Mouse (Mus musculus) layer of hippocampus, postnatal 36 days (tissue): ENCODE data around the gene Dnah12. TPM values are rescaled to one million over a fixed set of nuclear protein-coding genes. Genes with fewer than 3 reads are reported as not detected.
"Not testable (repeated sequence)": the region's sequence is repeated elsewhere in the genome, so short reads cannot be mapped to it uniquely, and the experiment has no call there.

Experiments
- DNase-seq, 2 experiments: peaks; one replicate each; pipeline ENCODE4 v3.0.0; 2022
- microRNA-seq, 2 experiments: library from miRNA; unstranded; fragments of <30 nt; microRNA quantifications; one replicate each; pipeline ENCODE4 v1.2.0; 2021
- total RNA-seq, 2 experiments: library from RNA; stranded (reverse); gene quantifications; 2 replicates each; pipeline ENCODE4 v1.2.3; 2021

Dnah12 gene
- total RNA-seq, 2 experiments from 2014 or later, result 0.20 to 0.30 TPM

DNA sequence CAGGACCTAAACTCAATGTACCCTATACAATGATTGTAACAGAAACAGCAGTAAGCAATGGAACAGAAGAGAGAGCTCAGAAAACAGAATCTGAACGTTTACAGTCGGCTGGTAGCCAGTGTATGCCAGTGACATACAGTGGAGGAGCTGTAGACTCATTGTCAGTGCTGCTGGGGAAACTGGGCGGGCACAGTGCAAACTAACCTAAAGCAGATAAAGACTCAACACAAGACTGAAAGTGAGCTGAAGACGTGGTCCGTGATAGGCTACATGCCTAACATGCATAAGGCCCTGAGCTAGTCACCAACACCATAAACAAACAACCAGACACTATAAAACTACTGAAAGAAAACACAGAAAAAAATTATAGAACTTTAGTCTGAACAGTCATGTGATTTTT, 188.6 kb downstream of the Dnah12 start:
- DNase-seq, result no peak

DNA sequence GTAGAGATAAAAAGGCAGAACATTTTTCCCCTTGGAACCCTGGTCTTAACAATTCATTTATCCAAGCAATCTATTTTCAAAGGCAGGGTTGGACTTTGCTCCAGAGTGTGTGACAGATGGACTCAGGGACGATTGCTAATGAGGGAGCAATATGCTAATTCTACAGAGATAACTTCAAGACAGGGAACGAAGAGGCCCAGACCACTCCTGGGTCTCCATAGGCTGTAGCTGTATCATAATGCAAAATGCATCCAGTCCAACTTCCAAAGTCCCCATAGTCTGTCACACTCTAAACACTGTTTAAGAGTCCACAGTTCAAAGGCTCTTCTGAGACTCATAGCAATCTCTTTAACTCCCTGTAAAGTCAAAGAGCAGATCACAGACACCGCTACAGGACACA, 194.2 kb downstream of the Dnah12 start:
- no peak for DNase-seq

DNA sequence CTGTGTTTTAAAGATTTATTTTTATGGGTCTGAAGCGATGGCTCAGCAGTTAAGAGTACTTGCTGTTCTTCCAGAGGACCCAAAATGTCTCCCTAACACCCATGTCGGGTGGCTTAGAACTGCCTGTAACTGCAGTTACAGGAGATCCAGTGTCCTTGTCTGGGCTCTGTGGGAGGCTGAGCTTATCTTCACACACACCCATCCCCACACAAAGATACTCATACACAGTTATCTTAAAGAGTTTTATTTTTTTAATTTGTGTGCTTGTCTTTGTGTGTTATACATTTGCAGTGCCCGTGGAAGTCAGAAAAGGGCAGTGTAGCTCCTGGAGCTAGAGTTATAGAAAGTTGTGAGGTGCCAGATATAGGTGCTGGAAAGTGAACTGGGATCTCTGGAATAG, 197.7 kb downstream of the Dnah12 start:
- DNase-seq, result no peak

DNA sequence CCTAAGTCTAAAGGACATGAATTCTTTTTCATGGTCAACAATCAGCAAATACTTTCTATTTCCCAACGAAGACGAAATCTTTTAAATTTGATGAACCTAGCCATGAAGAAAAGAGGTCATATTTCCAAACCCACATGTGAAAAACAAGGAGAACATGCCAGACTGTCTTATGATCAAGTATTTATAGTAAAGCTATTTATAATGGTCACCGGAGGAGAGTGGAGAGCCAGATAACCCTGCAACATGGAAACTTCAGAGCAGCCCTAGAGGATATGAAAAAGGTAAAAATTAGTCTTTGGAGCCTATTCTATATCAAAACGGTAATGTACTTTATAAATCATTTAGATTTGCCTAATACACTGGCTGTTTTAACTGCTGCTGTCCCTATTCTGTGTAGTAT, 201.3 kb downstream of the Dnah12 start, which contains the start of gene Asb14:
Gene Asb14, plus strand, starts transcription at position 166 of the 400 bp plus-strand sequence.
- DNase-seq, result no peak

DNA sequence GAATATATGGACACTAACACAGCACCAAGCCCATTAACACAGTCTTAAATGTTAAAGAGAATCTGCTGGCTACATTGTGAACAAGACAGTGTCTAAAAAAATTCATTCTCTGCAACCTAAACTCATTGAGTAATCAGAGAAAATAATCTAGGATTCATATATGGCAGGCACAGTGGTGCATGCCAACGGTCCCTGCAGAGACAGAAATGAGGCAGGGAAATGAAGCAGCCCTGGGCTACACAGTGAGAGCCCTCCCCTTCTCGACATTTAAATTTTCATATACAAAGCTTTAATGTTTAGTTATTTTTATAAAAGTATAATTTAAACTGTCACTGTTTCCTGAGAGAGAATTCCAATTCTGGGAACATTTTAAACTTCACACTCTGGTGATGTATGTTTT, 206.4 kb downstream of the Dnah12 start:
- no peak for DNase-seq

DNA sequence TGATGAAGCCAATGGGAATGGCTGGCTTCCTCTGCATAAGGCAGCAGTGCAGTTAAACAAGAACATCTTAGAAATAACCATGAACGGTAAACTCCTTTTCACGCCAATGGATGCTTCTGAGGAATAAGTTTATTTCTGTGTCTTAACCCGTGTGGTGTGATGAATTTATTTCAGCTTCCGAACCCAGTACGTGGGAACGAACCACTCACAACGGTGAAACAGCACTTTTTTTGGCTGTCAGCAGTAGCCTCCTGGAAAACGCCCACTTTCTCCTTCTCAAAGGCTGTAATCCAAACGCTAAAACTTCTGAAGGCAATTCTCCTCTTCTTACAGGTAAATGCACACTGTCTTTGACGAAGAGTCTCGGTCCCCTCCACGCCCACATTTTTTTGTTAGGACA, 207.8 kb downstream of the Dnah12 start:
- no peak for DNase-seq

DNA sequence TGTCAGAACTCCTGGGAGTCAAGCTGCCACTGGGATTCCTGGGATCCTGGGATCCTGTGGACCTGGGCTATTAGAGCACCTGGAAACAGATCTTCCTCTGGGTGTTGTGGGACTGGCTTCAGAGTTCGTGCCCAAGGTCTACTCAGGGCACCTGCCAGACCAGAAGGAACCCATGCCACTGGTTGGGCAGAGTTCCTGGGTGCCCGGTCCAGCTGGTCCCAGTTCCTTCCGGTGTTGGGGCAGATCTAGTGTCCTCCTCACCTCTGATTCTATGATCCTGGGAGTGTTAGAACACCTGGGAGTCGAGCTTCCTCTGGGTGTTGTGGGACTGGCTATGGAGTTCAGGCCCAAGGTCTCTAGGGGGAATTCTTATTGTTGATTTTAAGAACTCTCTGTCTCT, 214.3 kb downstream of the Dnah12 start:
- no peak for DNase-seq

DNA sequence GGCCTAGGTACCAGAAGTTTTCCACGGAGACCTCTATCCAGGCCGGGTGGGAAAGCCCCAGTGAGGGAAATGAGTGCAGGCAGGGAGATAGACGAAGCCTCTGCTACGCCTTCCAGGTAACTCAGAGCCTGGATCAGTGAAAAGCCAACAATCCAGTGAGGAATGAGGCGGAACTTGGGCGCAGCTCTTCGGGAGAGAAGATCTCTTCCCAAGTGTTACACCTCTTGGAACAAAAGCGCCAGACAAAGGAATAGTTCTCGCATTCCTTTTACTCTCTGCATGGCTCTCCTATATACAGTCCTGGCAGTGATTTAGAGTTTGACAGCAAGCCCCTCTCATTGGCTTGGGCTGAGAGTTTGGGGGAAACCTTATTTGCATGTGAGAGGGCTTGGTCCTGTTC, 217.4 kb downstream of the Dnah12 start:
- DNase-seq, result not testable (repeated sequence)

DNA sequence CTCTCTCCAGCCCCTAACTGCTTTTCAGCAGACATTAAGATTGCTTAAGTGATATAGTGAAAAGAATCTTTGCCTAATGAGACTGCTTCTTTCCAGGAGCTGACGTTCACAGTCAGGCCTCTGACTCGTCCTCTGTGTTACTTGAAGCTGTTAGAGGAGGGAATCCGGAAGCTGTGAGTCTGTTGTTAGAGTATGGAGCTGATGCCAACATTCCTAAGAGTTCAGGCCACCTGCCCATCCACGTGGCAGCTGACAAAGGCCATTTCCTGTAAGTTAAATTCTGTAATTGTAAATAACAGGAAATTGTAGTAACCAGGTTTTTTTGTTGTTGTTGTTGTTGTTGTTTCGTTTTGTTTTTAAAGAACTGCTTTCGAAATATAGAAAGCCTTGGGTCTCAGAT, 218.1 kb downstream of the Dnah12 start:
- no peak for DNase-seq

DNA sequence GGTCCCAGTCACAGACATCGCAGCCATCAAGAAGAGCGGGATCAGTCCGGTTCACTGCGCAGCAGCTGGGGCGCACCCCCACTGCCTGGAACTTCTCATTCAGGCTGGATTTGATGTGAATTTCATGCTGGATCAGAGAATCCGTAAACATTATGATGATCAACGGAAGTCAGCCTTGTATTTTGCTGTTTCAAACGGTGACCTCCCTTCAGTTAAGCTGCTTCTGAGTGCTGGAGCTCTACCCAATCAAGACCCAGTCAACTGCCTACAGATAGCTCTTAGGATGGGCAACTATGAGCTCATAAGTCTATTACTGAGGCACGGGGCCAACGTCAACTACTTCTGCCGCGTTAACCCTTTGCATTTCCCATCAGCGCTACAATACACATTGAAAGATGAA, 218.8 kb downstream of the Dnah12 start:
- no peak for DNase-seq

DNA sequence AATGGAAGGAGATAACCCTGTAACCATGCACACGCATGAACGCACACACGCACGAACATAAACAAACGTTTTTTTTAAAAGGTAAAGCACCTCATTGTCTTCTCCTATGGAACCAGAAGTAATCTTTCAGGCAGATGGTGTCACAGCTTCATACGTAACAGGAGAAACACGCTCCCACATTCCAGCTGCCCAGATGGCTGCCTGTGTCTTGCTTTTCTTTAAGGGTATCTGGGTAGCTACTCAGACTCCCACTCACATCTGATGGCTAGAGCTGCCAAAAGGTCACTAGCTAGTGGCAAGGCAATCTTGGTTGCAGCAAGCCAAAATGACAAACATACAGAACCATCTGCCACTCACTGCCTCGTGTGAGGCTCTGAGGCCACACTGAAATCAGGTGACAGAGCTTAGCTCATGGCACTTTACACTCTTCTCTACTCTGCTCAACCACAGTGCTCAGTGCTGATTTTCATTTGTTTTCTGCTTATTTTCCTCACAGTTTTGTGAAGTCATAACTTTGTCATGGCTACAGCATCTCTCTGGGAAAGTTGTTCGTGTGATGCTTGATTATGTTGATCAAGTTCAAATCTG, 220.7 kb downstream of the Dnah12 start:
- DNase-seq, result peak; percentile 7 to 11

DNA sequence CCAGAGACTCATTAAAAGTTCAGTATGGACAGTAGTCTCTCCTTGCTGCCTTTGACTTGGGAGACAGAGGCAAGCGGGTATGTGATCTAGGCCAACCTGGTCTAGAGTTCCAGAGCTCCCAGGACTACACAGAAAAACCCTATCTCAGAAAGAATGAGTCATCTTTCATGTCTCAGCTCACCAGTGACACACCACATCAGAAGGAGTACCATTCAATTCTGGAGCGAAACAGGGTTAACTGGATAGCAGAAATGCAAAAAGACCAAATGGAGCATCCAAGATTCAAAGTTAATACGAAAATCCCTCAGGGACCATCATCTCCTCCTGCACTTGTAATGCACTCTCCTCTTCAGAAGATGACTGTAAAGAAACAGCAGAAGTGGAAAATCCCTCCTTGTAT, 226.2 kb downstream of the Dnah12 start:
- no peak for DNase-seq

DNA sequence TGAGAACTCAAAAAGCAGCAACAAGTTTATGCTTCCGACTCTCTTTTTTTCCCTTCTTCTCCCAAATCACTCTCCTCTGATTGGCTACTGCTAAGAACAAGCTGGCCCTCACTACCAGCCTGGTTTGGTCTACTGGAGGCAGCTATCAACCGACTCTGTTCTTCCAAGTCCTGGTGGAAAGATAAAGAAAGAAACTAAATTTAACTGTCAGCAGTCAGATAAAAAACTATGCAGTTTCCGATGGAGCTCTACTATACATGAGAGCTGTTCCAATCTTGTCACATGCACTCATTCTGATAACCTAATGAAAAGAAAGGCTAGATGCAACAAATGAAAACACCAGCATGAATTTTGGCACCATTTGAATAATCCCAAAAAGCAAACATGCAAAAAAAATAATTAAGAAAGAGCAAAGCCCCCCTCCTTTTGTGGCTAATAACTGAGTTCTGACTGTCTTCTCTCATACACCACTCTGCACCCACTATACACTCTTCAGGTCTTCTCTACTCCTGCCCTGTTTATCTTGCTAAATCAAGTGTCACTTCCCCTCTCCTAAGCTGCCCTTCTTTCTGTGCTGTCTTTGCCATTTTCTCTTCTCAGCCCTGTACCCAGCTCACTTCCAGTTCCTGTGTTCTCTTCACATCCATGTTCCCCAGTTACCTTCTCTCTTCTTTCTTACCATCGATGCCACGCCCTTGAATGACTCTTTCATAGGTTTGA, 230.8 kb downstream of the Dnah12 start:
- DNase-seq, result no peak

DNA sequence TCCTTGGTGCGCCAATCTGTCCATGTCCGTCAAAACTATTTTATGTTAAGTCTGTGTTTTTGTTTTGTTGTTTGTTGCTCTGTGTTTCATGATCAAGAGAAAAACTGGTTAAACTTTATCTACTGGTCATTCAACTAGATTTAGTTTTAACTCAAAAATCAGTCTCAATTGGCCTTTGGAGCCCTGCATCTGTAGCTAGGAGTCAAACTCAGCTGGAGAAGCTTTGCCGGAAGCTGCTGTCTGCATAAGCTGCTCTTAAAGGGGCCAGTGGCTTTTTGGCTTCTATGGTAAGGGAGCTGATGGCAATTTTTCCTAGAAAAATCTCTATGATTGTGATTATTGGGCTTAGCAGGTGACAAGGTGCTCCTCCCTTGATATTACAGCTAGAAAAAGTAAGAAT, 241.8 kb downstream of the Dnah12 start:
- DNase-seq, result no peak

DNA sequence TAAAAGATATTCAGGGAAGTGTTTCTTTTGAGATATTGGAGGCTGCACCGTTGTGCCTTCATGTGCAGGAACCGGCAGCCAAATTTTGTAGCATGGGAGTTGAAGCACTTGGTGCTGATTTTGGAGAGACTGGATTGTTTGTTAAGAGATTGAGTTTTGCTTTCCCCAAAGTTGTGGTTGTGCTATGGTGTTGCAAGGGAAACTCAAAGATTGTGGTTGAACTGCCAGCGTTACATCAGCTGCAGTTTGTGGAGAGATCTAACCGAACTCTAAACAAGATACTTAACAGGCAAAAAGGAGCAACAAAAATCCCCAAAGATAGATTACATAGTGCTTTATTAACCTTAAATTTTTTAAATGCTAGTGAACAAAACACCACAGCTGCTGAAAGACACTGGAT, 242.5 kb downstream of the Dnah12 start:
- no peak for DNase-seq

Small RNA genes lying within 50 kb of the gene (microRNA-seq; reads per million reads assigned to microRNA genes)
- 0.42 to 1.8 reads per million in 2 experiments for gene Mir7672

Other genes starting within 250 kb of the Dnah12 start
- gene Slmap, start 158.3 kb upstream of the Dnah12 start, total RNA-seq, result 100 to 1,000 TPM in 1 of 2 experiments, 10 to 100 TPM in 1; 99.2 to 104 TPM
- 10 to 100 TPM; 30.6 to 31.2 TPM for gene Dennd6a, start 119.4 kb upstream of the Dnah12 start, total RNA-seq
- gene Arf4, start 55.2 kb upstream of the Dnah12 start, total RNA-seq, result 100 to 1,000 TPM; 125 to 128 TPM
- 1 to 10 TPM; 7.6 to 8.5 TPM for gene Pde12, start 23.4 kb upstream of the Dnah12 start, total RNA-seq
- gene Asb14, start 201.3 kb downstream of the Dnah12 start, total RNA-seq, result not detected